Mouse (Mus musculus) MEL (cell line): ENCODE data around the gene 4930544D05Rik. TPM values are rescaled to one million over a fixed set of nuclear protein-coding genes. Genes with fewer than 3 reads are reported as not detected.

Experiments
- DNase-seq: peaks from one replicate; pipeline ENCODE4 v3.0.0; 2011; ENCODE audit warnings: low read depth, low spot score
- H3K27ac ChIP-seq: 2 replicates; pipeline ENCODE4 v1.5.1; 2012; ENCODE audit warnings: low read depth, mild to moderate bottlenecking, control low read depth, low read length, moderate library complexity; ENCODE audit not compliant: control insufficient read depth
- H3K27me3 ChIP-seq, 2 experiments: fragments of 150-350 bp in 1 of 2; sonication (generic) in 1 of 2; 2 replicates each; pipeline ENCODE4 v1.6.1; 2012; ENCODE audit warnings: low read length in 2 of 2, mild to moderate bottlenecking in 2 of 2, improper control_type of control experiment in 1 of 2, moderate library complexity in 1 of 2; ENCODE audit not compliant: insufficient read depth in 2 of 2, control insufficient read depth in 1 of 2
- H3K36me3 ChIP-seq, 2 experiments: 2 replicates each; pipeline ENCODE4 v1.6.1; 2012 to 2014; ENCODE audit warnings: low read length in 2 of 2, improper control_type of control experiment in 1 of 2, inconsistent platforms in 1 of 2, mild to moderate bottlenecking in 1 of 2; ENCODE audit not compliant: insufficient read depth in 2 of 2, control insufficient read depth in 1 of 2
- H3K4me1 ChIP-seq, 2 experiments: fragments of 150-350 bp in 1 of 2; sonication (generic) in 1 of 2; 2 replicates each; pipeline ENCODE4 v1.6.1; 2012; ENCODE audit warnings: low read length in 2 of 2, improper control_type of control experiment in 1 of 2, mild to moderate bottlenecking in 1 of 2; ENCODE audit not compliant: insufficient read depth in 2 of 2, control insufficient read depth in 1 of 2
- H3K4me3 ChIP-seq, 2 experiments: fragments of 150-350 bp in 1 of 2; sonication (generic) in 1 of 2; 2 replicates each; pipeline ENCODE4 v1.5.1; 2012; ENCODE audit warnings: low read depth in 2 of 2, low read length in 2 of 2, mild to moderate bottlenecking in 2 of 2, moderate library complexity in 2 of 2, control low read depth in 1 of 2, improper control_type of control experiment in 1 of 2; ENCODE audit not compliant: control insufficient read depth in 1 of 2, insufficient read depth in 1 of 2
- H3K79me2 ChIP-seq: 2 replicates; pipeline ENCODE4 v1.6.1; 2012; ENCODE audit warnings: mild to moderate bottlenecking, low read length, moderate library complexity; ENCODE audit not compliant: control insufficient read depth, poor library complexity, insufficient read depth
- H3K9ac ChIP-seq: 2 replicates; pipeline ENCODE4 v1.6.1; 2012; ENCODE audit warnings: low read depth, mild to moderate bottlenecking, control low read depth, low read length, moderate library complexity; ENCODE audit not compliant: control insufficient read depth, poor library complexity, severe bottlenecking
- H3K9me3 ChIP-seq: fragments of 150-350 bp; sonication (generic); replicated peaks from 2 replicates; pipeline ENCODE4 v1.6.1; 2012; ENCODE audit warnings: mild to moderate bottlenecking, low read length, improper control_type of control experiment, moderate library complexity; ENCODE audit not compliant: insufficient read depth
- BHLHE40 ChIP-seq: IDR thresholded peaks from 2 replicates; pipeline ENCODE4 v1.6.1; 2012; ENCODE audit warnings: low read depth, mild to moderate bottlenecking, inconsistent platforms, low read length, improper control_type of control experiment, borderline replicate concordance
- CHD1 ChIP-seq: IDR thresholded peaks from 2 replicates; pipeline ENCODE4 v1.6.1; 2012; ENCODE audit warnings: low read depth, mild to moderate bottlenecking, inconsistent platforms, low read length, improper control_type of control experiment
- CHD2 ChIP-seq: IDR thresholded peaks from 2 replicates; pipeline ENCODE4 v1.6.1; 2011; ENCODE audit warnings: low read length, improper control_type of control experiment
- CTCF ChIP-seq, 3 experiments: IDR thresholded peaks in 2 of 3; conservative IDR thresholded peaks in 1 of 3; 2 replicates each; pipeline ENCODE4 v1.5.1; 2011 to 2012; ENCODE audit warnings: low read length in 3 of 3, low read depth in 2 of 3, mild to moderate bottlenecking in 2 of 3, improper control_type of control experiment in 1 of 3, inconsistent platforms in 1 of 3, mixed read lengths in 1 of 3, moderate library complexity in 1 of 3; ENCODE audit not compliant: control insufficient read depth in 1 of 3, insufficient read depth in 1 of 3, poor library complexity in 1 of 3, severe bottlenecking in 1 of 3
- E2F4 ChIP-seq: IDR thresholded peaks from 2 replicates; pipeline ENCODE4 v1.6.1; 2011; ENCODE audit warnings: low read depth, low read length, improper control_type of control experiment, borderline replicate concordance
- GATA1 ChIP-seq: IDR thresholded peaks from 2 replicates; pipeline ENCODE4 v1.6.1; 2011; ENCODE audit warnings: low read depth, low read length, improper control_type of control experiment
- HCFC1 ChIP-seq: IDR thresholded peaks from 2 replicates; pipeline ENCODE4 v1.6.1; 2012; ENCODE audit warnings: low read depth, mild to moderate bottlenecking, inconsistent platforms, low read length, improper control_type of control experiment, moderate library complexity
- JUND ChIP-seq: IDR thresholded peaks from 2 replicates; pipeline ENCODE4 v1.6.1; 2011; ENCODE audit warnings: low read depth, mild to moderate bottlenecking, improper control_type of control experiment, low read length
- MAFK ChIP-seq: IDR thresholded peaks from 2 replicates; pipeline ENCODE4 v1.6.1; 2011; ENCODE audit warnings: low read depth, mild to moderate bottlenecking, low read length, improper control_type of control experiment, borderline replicate concordance
- MYB ChIP-seq: IDR thresholded peaks from 2 replicates; pipeline ENCODE4 v1.6.1; 2011; ENCODE audit warnings: mild to moderate bottlenecking, low read depth, low read length, improper control_type of control experiment
- MYC ChIP-seq: IDR thresholded peaks from 2 replicates; pipeline ENCODE4 v1.6.1; 2011; ENCODE audit warnings: low read depth, mild to moderate bottlenecking, low read length, improper control_type of control experiment, moderate library complexity
- POLR2A ChIP-seq, 2 experiments: IDR thresholded peaks; 2 replicates each; pipeline ENCODE4 v1.6.1; 2011 to 2012; ENCODE audit warnings: low read length in 2 of 2, mild to moderate bottlenecking in 2 of 2, control low read depth in 1 of 2, improper control_type of control experiment in 1 of 2, low read depth in 1 of 2, moderate library complexity in 1 of 2; ENCODE audit not compliant: control insufficient read depth in 1 of 2, insufficient read depth in 1 of 2, poor library complexity in 1 of 2
- SMC3 ChIP-seq: IDR thresholded peaks from 2 replicates; pipeline ENCODE4 v1.6.1; 2011; ENCODE audit warnings: low read depth, low read length, improper control_type of control experiment
- TAL1 ChIP-seq: IDR thresholded peaks from 2 replicates; pipeline ENCODE4 v1.6.1; 2012; ENCODE audit warnings: mild to moderate bottlenecking, inconsistent platforms, low read length, moderate library complexity, mixed read lengths
- TBP ChIP-seq: IDR thresholded peaks from 2 replicates; pipeline ENCODE4 v1.8.0; 2011; ENCODE audit warnings: low read depth, low read length, improper control_type of control experiment
- TCF12 ChIP-seq: IDR thresholded peaks from 2 replicates; pipeline ENCODE4 v1.6.1; 2014; ENCODE audit warnings: low read depth, mild to moderate bottlenecking, inconsistent platforms, low read length, improper control_type of control experiment, moderate library complexity
- UBTF ChIP-seq: IDR thresholded peaks from 2 replicates; pipeline ENCODE4 v1.6.1; 2012; ENCODE audit warnings: low read depth, mild to moderate bottlenecking, inconsistent platforms, low read length, improper control_type of control experiment, moderate library complexity, borderline replicate concordance; ENCODE audit not compliant: insufficient read depth
- ZC3H11A ChIP-seq: IDR thresholded peaks from 2 replicates; pipeline ENCODE4 v1.6.1; 2012; ENCODE audit warnings: low read depth, mild to moderate bottlenecking, inconsistent platforms, low read length, improper control_type of control experiment
- ZNF384 ChIP-seq: IDR thresholded peaks from 2 replicates; pipeline ENCODE4 v1.6.1; 2012; ENCODE audit warnings: low read depth, mild to moderate bottlenecking, inconsistent platforms, low read length, improper control_type of control experiment
- polyA plus RNA-seq, 2 experiments: library from polyadenylated mRNA; stranded (reverse) in 1 of 2; unstranded in 1 of 2; fragments of >175 nt in 1 of 2; fragments of >200 nt in 1 of 2; gene quantifications; 2 replicates each; pipeline versions ENCODE4 v1.2.1 to v1.2.4; 2012; ENCODE audit warnings: low replicate concordance in 2 of 2, low read depth in 1 of 2; ENCODE audit not compliant: insufficient read length in 2 of 2, insufficient read depth in 1 of 2, missing spikeins in 1 of 2
- total RNA-seq: library from RNA; depleted of rRNA; stranded (reverse); fragments of 300-350 nt; gene quantifications from 2 replicates; pipeline ENCODE4 v1.2.3, GENCODE M21; 2012

4930544D05Rik gene
- total and polyA plus RNA-seq, 3 experiments: 0.10 TPM; not detected in 2

GRCm38 (mm10) chr11:70638714-70639278 is 23.1 kb downstream of the 4930544D05Rik start, which contains the start of gene Gp1ba (continued):
- TF ChIP-seq HCFC1: no peak
- no peak for TF ChIP-seq UBTF

GRCm38 (mm10) chr11:70639976-70640375 is 24.3 kb downstream of the 4930544D05Rik start:
- TF ChIP-seq SMC3 (no peak), ZC3H11A (no peak), POLR2A (IDR thresholded peaks at IDR 0.05; ENCODE audit: control insufficient read depth in 1 of 2, insufficient read depth in 1 of 2, low read depth in 1 of 2, low read length in 2 of 2, poor library complexity in 1 of 2) (peak in 1 of 2 experiments; percentile 28; a peak in 1 of 4 replicates)
- Histone ChIP-seq H3K79me2 (peaks cover 15% of the 10 kb centered on the region; the same call in 1 of the 2 replicates), H3K27me3 (no peaks in the 10 kb centered on the region), H3K36me3 (peaks cover 0 to 41% of the 10 kb centered on the region in 2 experiments; a peak in 2 of 4 replicates), H3K9me3 (no peaks in the 10 kb centered on the region), H3K27ac (peak overlapping the region; percentile 94), H3K4me1 (peaks cover 14 to 47% of the 10 kb centered on the region in 2 experiments), H3K9ac (no peak overlapping the region; the same call in 1 of the 2 replicates), H3K4me3 (no peak overlapping the region)
- no peak for DNase-seq

- no peaks in the 10 kb centered on the region for H3K9me3 ChIP-seq
- no peak overlapping the region for H3K27ac ChIP-seq
- H3K4me1 ChIP-seq: peaks cover 14 to 57% of the 10 kb centered on the region in 2 experiments
- no peak for DNase-seq
- TF ChIP-seq BHLHE40 (no peak), GATA1 (no peak), ZNF384 (no peak), TCF12 (no peak), JUND (no peak), CHD2 (no peak), TBP (no peak), MYB (no peak), MAFK (no peak), CTCF (IDR thresholded peaks at IDR 0.05 in 2 of 3, conservative IDR thresholded peaks at IDR 0.05 in 1 of 3; ENCODE audit: control insufficient read depth in 1 of 3, insufficient read depth in 1 of 3, low read depth in 2 of 3, low read length in 3 of 3, poor library complexity in 1 of 3, severe bottlenecking in 1 of 3) (no peak), TAL1 (no peak), MYC (no peak), CHD1 (no peak), E2F4 (no peak)
- TF ChIP-seq, all 39 proteins: peak for 0
- Histone ChIP-seq H3K4me3 (no peak overlapping the region), H3K9ac (no peak overlapping the region), H3K27me3 (no peaks in the 10 kb centered on the region), H3K36me3 (peaks cover 0 to 50% of the 10 kb centered on the region in 2 experiments; a peak in 2 of 4 replicates), H3K79me2 (peaks cover 28% of the 10 kb centered on the region)
These were observed 25.6 kb downstream of the 4930544D05Rik start for GRCm38 (mm10) chr11:70641241-70641640.
